Mouse (Mus musculus) liver, adult 2 months (tissue): ENCODE results near the gene Pias1.

Experiments
- CTCF ChIP-seq: fragments of 200-500 bp; IDR thresholded peaks from 2 replicates; pipeline ENCODE4 v1.5.1; 2011; ENCODE audit warnings: low read depth, low read length, control low read depth
- POLR2A ChIP-seq: fragments of 200-500 bp; IDR thresholded peaks from 2 replicates; pipeline ENCODE4 v1.6.1; 2011; ENCODE audit warnings: low read length, control low read depth; ENCODE audit not compliant: insufficient read depth; ENCODE audit errors: extremely low read depth

DNA sequence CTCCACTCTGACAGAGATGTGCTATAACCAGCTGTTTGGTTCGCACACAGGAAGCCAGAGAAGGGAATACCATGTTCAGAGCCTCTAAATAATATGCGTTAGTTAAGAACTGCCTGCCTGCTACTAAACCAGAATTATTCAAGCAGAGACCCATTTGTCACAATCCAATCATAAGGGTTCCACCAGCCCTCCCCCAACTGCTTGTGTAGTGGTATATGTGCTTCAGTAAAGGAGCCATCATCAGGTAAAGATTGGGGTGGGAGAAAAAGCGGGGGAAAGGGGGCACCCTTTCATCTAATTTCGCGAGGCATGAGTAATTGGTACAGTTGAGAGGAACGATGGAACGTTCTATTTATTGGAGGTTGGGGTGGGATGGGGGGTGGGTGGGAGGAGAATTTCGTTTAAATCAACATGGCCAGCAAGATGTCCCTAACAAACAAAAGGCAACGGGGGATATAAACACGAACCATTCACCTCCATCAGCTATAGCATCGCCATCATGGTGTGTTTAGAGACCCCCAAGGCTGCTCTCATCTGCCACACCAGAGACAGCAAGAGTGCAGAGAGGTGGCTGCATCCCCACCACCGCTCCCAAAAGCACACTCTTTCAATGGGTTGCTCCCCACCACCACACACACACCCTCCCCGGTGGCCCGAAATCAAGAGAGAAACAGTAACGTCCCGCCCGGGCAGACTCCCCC, 8.1 kb downstream of the Pias1 start:
- TF ChIP-seq POLR2A (no peak), CTCF (no peak)
